Mouse (Mus musculus) liver (tissue): ENCODE data around the gene Iqcg.

Experiments used
- DNase-seq: peaks from one replicate; pipeline ENCODE4 v3.0.0-alpha.2; 2020; ENCODE audit warnings: mixed read lengths

Iqcg gene

GRCm38 (mm10) chr16:33049809-33050208 lies 6.2 kb downstream of the Iqcg start:
- no peak for DNase-seq

- DNase-seq = no peak
Observed at GRCm38 (mm10) chr16:33048686-33049085, 7.3 kb downstream of the Iqcg start.

- DNase-seq = no peak
Observed at GRCm38 (mm10) chr16:33048004-33048403, 8.0 kb downstream of the Iqcg start.

GRCm38 (mm10) chr16:33043268-33043667 lies 12.8 kb downstream of the Iqcg start:
- no peak for DNase-seq

- no peak for DNase-seq
Observed at GRCm38 (mm10) chr16:33042682-33043081, 13.3 kb downstream of the Iqcg start.

- no peak for DNase-seq
Observed at GRCm38 (mm10) chr16:33036006-33036405, 20.0 kb downstream of the Iqcg start.

- no peak for DNase-seq
Observed at GRCm38 (mm10) chr16:33026357-33026756, 29.7 kb downstream of the Iqcg start.

GRCm38 (mm10) chr16:33024456-33025104 lies 31.4 kb downstream of the Iqcg start:
- DNase-seq = no peak

GRCm38 (mm10) chr16:33023750-33024149 lies 32.3 kb downstream of the Iqcg start:
- peak; percentile 85 for DNase-seq

- DNase-seq = no peak
Observed at GRCm38 (mm10) chr16:33021381-33021780, 34.6 kb downstream of the Iqcg start.

- no peak for DNase-seq
Observed at GRCm38 (mm10) chr16:33019117-33019770, 36.8 kb downstream of the Iqcg start.

GRCm38 (mm10) chr16:33017677-33018349 lies 38.2 kb downstream of the Iqcg start:
- no peak for DNase-seq

- DNase-seq = no peak
Observed at GRCm38 (mm10) chr16:33015986-33016385, 40.0 kb downstream of the Iqcg start.

- DNase-seq = no peak
Observed at GRCm38 (mm10) chr16:33015396-33015907, 40.6 kb downstream of the Iqcg start.

- DNase-seq = no peak
Observed at GRCm38 (mm10) chr16:33014921-33015320, 41.1 kb downstream of the Iqcg start.

- no peak for DNase-seq
Observed at GRCm38 (mm10) chr16:33013801-33014200, 42.2 kb downstream of the Iqcg start.

GRCm38 (mm10) chr16:33010166-33010565 lies 45.9 kb downstream of the Iqcg start:
- DNase-seq = no peak

- no peak for DNase-seq
Observed at GRCm38 (mm10) chr16:33007436-33007835, 48.6 kb downstream of the Iqcg start.

- no peak for DNase-seq
Observed at GRCm38 (mm10) chr16:33006888-33007287, 49.1 kb downstream of the Iqcg start.

GRCm38 (mm10) chr16:33005216-33005615 lies 50.8 kb downstream of the Iqcg start:
- DNase-seq = no peak

GRCm38 (mm10) chr16:32992158-32992557 lies 63.9 kb downstream of the Iqcg start:
- DNase-seq = no peak

GRCm38 (mm10) chr16:32984631-32985030 lies 71.4 kb downstream of the Iqcg start:
- no peak for DNase-seq

GRCm38 (mm10) chr16:32981405-32981804 lies 74.6 kb downstream of the Iqcg start:
- DNase-seq = no peak

GRCm38 (mm10) chr16:32980227-32980626 lies 75.8 kb downstream of the Iqcg start:
- no peak for DNase-seq
